Mouse (Mus musculus): ENCODE data around the gene Gm20388. TPM values are rescaled to one million over a fixed set of nuclear protein-coding genes. Genes with fewer than 3 reads are reported as not detected.
A peak's percentile ranks its signal among the peaks of the same experiment; 100 is the strongest.

Gm20388 gene
- total RNA-seq, 1 experiment, result 27.0 TPM

GRCm38 (mm10) chr8:120500701-120501261, 590.1 kb downstream of the Gm20388 start:
- Histone ChIP-seq H3K27ac (ENCODE audit: insufficient read depth, low read depth, low read length, poor library complexity, severe bottlenecking) (no peak overlapping the region), H3K4me1 (ENCODE audit: control insufficient read depth in 2 of 2, insufficient read depth in 2 of 2, low read length in 2 of 2, poor library complexity in 1 of 2) (peaks cover 2 to 36% of the 10 kb centered on the region in 2 experiments; a peak in 2 of 4 replicates), H3K9ac (ENCODE audit: insufficient read depth, low read depth, low read length, poor library complexity, severe bottlenecking) (no peak overlapping the region), H3K36me3 (ENCODE audit: control insufficient read depth, insufficient read depth, low read length, poor library complexity, severe bottlenecking) (no peaks in the 10 kb centered on the region), H3K4me3 (ENCODE audit: insufficient read depth in 1 of 2, low read depth in 1 of 2, low read length in 2 of 2, poor library complexity in 1 of 2, severe bottlenecking in 1 of 2) (no peak overlapping the region), H3K9me3 (ENCODE audit: control insufficient read depth, insufficient read depth, low read depth, low read length) (no peaks in the 10 kb centered on the region)
- DNase-seq (ENCODE audit: low read depth, low spot score), result no peak
- no peak for TF ChIP-seq ZNF384 (IDR thresholded peaks at IDR 0.05; ENCODE audit: low read depth, low read length)
- no peak for TF ChIP-seq MAFK (IDR thresholded peaks at IDR 0.05; ENCODE audit: insufficient read depth, low read depth, low read length)
- TF ChIP-seq ZC3H11A (IDR thresholded peaks at IDR 0.05; ENCODE audit: borderline replicate concordance, low read depth, low read length), result no peak
- no peak for TF ChIP-seq HCFC1 (IDR thresholded peaks at IDR 0.05; ENCODE audit: borderline replicate concordance, insufficient read depth, low read length)
- no peak for TF ChIP-seq CHD2 (IDR thresholded peaks at IDR 0.05; ENCODE audit: low read depth, low read length)
- in situ Hi-C loops (cut with MboI; ENCODE audit: low sequenced_read_pairs in 2 of 2, unreplicated experiment in 2 of 2), result no loop called here

- Histone ChIP-seq H3K4me1 (ENCODE audit: control insufficient read depth in 2 of 2, insufficient read depth in 2 of 2, low read length in 2 of 2, poor library complexity in 1 of 2) (peaks cover 2 to 40% of the 10 kb centered on the region in 2 experiments; a peak in 2 of 4 replicates), H3K9me3 (ENCODE audit: control insufficient read depth, insufficient read depth, low read depth, low read length) (no peaks in the 10 kb centered on the region), H3K36me3 (ENCODE audit: control insufficient read depth, insufficient read depth, low read length, poor library complexity, severe bottlenecking) (no peaks in the 10 kb centered on the region), H3K27ac (ENCODE audit: insufficient read depth, low read depth, low read length, poor library complexity, severe bottlenecking) (no peak overlapping the region), H3K4me3 (ENCODE audit: insufficient read depth in 1 of 2, low read depth in 1 of 2, low read length in 2 of 2, poor library complexity in 1 of 2, severe bottlenecking in 1 of 2) (no peak overlapping the region), H3K9ac (ENCODE audit: insufficient read depth, low read depth, low read length, poor library complexity, severe bottlenecking) (no peak overlapping the region)
- no peak for TF ChIP-seq ZC3H11A (IDR thresholded peaks at IDR 0.05; ENCODE audit: borderline replicate concordance, low read depth, low read length)
- TF ChIP-seq ZNF384 (IDR thresholded peaks at IDR 0.05; ENCODE audit: low read depth, low read length), result no peak
- TF ChIP-seq HCFC1 (IDR thresholded peaks at IDR 0.05; ENCODE audit: borderline replicate concordance, insufficient read depth, low read length), result no peak
- no peak for TF ChIP-seq CHD2 (IDR thresholded peaks at IDR 0.05; ENCODE audit: low read depth, low read length)
- TF ChIP-seq MAFK (IDR thresholded peaks at IDR 0.05; ENCODE audit: insufficient read depth, low read depth, low read length), result no peak
- no peak for DNase-seq (ENCODE audit: low read depth, low spot score)
- in situ Hi-C loops (cut with MboI; ENCODE audit: low sequenced_read_pairs in 2 of 2, unreplicated experiment in 2 of 2), result no loop called here
Observed at GRCm38 (mm10) chr8:120501426-120501825, 590.8 kb downstream of the Gm20388 start.

GRCm38 (mm10) chr8:120502428-120502827, 591.8 kb downstream of the Gm20388 start:
- no peak overlapping the region for H3K27ac ChIP-seq (ENCODE audit: insufficient read depth, low read depth, low read length, poor library complexity, severe bottlenecking)

GRCm38 (mm10) chr8:120504251-120505081, 593.8 kb downstream of the Gm20388 start:
- H3K27ac ChIP-seq (ENCODE audit: insufficient read depth, low read depth, low read length, poor library complexity, severe bottlenecking), result no peak overlapping the region
- TF ChIP-seq ZC3H11A (IDR thresholded peaks at IDR 0.05; ENCODE audit: borderline replicate concordance, low read depth, low read length) (no peak), ZNF384 (IDR thresholded peaks at IDR 0.05; ENCODE audit: low read depth, low read length) (no peak), MAFK (IDR thresholded peaks at IDR 0.05; ENCODE audit: insufficient read depth, low read depth, low read length) (no peak), CHD2 (IDR thresholded peaks at IDR 0.05; ENCODE audit: low read depth, low read length) (no peak), HCFC1 (IDR thresholded peaks at IDR 0.05; ENCODE audit: borderline replicate concordance, insufficient read depth, low read length) (no peak)
- H3K9ac ChIP-seq (ENCODE audit: insufficient read depth, low read depth, low read length, poor library complexity, severe bottlenecking), result peak overlapping the region; percentile 11; the same call in 1 of the 2 replicates
- H3K36me3 ChIP-seq (ENCODE audit: control insufficient read depth, insufficient read depth, low read length, poor library complexity, severe bottlenecking), result no peaks in the 10 kb centered on the region
- peaks cover 5 to 38% of the 10 kb centered on the region in 2 experiments; a peak in 3 of 4 replicates for H3K4me1 ChIP-seq (ENCODE audit: control insufficient read depth in 2 of 2, insufficient read depth in 2 of 2, low read length in 2 of 2, poor library complexity in 1 of 2)
- peak overlapping the region; percentile 41 to 52 for H3K4me3 ChIP-seq (ENCODE audit: insufficient read depth in 1 of 2, low read depth in 1 of 2, low read length in 2 of 2, poor library complexity in 1 of 2, severe bottlenecking in 1 of 2)
- in situ Hi-C loops (cut with MboI; ENCODE audit: low sequenced_read_pairs in 2 of 2, unreplicated experiment in 2 of 2), result no loop called here
- DNase-seq (ENCODE audit: low read depth, low spot score), result no peak
- H3K9me3 ChIP-seq (ENCODE audit: control insufficient read depth, insufficient read depth, low read depth, low read length), result no peaks in the 10 kb centered on the region

More at GRCm38 (mm10) chr8:120502428-120502827, 591.8 kb downstream of the Gm20388 start:
- Histone ChIP-seq H3K36me3 (ENCODE audit: control insufficient read depth, insufficient read depth, low read length, poor library complexity, severe bottlenecking) (no peaks in the 10 kb centered on the region), H3K9me3 (ENCODE audit: control insufficient read depth, insufficient read depth, low read depth, low read length) (no peaks in the 10 kb centered on the region), H3K4me3 (ENCODE audit: insufficient read depth in 1 of 2, low read depth in 1 of 2, low read length in 2 of 2, poor library complexity in 1 of 2, severe bottlenecking in 1 of 2) (no peak overlapping the region), H3K4me1 (ENCODE audit: control insufficient read depth in 2 of 2, insufficient read depth in 2 of 2, low read length in 2 of 2, poor library complexity in 1 of 2) (peaks cover 2 to 41% of the 10 kb centered on the region in 2 experiments; a peak in 2 of 4 replicates), H3K9ac (ENCODE audit: insufficient read depth, low read depth, low read length, poor library complexity, severe bottlenecking) (no peak overlapping the region)
- TF ChIP-seq ZC3H11A (IDR thresholded peaks at IDR 0.05; ENCODE audit: borderline replicate concordance, low read depth, low read length), result no peak
- TF ChIP-seq ZNF384 (IDR thresholded peaks at IDR 0.05; ENCODE audit: low read depth, low read length), result no peak
- no peak for TF ChIP-seq CHD2 (IDR thresholded peaks at IDR 0.05; ENCODE audit: low read depth, low read length)
- no peak for TF ChIP-seq MAFK (IDR thresholded peaks at IDR 0.05; ENCODE audit: insufficient read depth, low read depth, low read length)
- no peak for TF ChIP-seq HCFC1 (IDR thresholded peaks at IDR 0.05; ENCODE audit: borderline replicate concordance, insufficient read depth, low read length)
- DNase-seq (ENCODE audit: low read depth, low spot score), result no peak
- in situ Hi-C loops (cut with MboI; ENCODE audit: low sequenced_read_pairs in 2 of 2, unreplicated experiment in 2 of 2), result no loop called here
